Mouse (Mus musculus): ENCODE results near the gene Fgfr2.

Gene Fgfr2

DNA sequence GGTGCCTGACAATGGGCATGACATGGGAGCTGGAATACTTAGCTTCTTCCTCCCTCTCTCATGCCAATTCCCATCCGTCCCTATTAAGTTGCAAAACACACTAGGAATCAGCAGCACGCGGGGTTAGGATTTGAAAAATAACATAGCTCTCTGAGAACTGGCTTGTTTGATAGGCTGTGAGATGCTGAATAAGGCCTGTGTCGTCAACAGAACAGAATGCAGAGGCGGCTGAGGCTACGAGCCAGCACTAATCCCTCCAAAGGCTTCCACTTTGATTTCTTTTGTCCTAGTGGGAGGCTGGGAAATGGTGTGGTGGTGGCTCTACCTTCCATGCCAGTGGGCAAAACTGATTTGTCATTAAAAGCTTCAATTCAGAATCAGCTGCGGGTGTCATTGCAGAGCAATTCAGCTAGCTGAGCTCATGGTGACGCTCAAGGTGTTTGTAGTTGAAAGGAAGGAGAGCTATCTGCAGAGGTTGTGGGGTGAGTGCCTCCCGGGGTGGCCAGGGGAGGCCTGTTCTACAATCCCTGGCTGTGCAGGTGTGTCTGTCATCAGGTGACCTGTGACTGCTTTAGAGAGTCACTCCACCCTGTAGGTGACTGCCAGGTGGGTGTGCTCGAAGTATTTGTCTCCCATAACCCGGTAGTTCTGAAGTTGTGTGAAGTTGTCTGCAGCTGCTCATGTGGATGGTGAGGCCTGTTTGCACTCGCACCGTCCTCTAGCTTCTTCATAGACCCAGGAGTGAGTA, 2532.9 kb downstream of the Fgfr2 start:
- no peak for DNase-seq

DNA sequence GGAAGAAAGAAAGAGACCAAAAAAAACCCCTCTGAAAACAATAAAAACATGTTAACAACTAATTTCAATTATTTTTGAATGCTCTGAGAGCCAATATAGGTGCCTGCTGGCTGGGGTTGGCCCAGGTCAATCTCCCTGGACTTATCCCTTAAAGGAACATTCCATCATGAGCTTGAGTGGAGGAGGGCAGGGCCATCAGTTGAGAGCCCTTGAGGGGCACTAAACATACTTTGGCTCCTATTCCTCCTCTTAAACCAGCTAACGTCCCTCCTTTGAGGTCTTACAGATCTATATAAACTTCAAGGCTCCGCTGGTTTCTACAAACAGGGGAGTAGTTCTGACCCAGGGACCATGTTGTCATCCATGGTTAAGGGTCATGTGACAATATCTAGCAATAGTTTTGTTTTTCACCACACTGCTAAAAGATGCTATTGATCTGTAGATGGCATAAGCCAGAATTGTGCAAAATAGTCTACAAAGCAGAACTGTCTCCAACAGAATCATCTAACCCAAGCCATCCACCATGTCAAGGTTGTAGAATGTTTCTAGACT, 2536.6 kb downstream of the Fgfr2 start:
- no peak for DNase-seq

DNA sequence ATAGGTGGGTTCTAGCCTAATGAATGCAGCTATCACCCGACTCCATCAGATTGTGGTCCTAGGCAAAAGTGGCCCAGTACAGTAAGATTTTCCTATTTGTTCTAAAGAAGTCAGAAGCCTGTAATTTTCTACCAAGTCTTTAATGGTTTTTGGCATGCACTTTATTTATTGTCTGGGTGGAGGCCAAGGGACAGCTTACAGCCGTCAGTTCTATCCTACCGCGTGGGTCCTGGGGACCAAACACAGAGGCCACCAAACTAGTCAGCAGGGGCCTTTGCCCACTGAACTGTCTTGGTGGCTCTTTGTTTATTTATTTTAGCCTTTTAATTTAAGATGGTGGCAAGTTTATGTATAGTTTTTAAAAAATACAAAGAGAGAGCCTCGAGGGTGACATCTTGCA, 2544.5 kb downstream of the Fgfr2 start:
- DNase-seq, result no peak

DNA sequence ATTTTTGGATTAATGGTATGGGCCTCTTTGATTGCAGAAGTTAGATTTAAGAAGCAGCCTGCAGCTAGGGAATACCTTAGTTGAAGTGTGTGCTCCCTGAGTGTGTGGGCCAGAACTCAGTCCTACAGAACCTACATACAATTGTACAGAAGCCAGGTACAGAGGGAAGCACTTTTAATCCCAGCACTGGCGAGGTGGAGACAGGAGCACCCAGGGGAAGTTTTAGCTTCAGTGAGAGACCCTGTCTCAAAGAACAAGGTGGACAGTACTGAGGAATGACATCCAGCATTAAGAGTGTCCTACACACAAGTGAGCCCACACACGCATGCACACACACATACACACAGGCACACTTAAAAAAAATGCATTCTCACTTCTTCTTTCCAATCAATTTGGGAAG, 2545.1 kb downstream of the Fgfr2 start:
- no peak for DNase-seq

DNA sequence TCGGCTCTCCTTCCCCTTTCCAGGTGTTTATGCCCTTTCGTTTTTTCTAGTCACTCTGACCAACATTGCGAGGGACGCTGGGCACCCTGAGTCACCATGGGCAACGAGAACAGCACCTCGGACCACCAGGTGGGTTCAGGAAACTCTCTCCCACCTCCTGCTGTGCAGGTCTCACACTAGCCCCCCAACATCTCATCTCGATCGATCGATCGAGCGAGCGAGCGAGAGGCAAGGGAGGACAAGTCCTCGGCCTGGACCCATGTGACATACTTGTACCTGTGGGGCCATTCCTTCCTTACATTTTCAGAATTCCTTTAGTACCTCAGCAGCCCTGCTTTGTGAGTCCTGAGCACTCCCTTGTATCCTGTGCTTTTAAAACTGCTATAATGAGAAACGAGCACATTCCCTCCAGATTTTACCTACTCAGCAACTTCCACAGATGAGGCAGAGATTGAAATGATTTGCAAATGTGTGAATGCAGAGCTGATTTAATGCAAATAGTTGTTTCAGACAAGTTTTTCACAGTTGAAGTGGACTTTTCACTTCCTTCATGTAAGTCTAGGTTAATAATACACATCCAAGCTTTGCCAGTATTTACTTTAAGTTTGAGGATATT, 2545.7 kb downstream of the Fgfr2 start, which contains the start of gene Tacc2:
Gene Tacc2, plus strand, starts transcription at position 51 of the 616 bp plus-strand sequence.
- DNase-seq, result no peak

DNA sequence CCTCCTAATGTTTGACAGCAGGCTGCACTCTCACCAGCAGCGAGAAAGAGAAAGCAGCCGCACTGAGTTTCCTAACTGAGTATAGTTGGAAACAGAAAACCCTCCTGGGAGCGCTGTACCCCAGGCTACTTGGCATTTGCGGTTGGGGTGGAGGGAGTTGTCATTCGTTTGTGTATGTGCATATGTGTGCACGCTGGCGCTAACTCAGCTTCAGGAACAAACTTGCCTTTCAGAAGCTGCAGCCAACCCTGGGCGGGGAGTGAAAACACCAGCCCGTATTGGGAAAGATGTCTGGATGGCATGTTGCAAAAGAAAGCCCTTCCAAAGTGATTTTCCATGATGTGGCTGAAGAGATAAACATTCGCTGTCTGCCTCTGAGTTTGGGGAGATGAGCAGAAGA, 2546.2 kb downstream of the Fgfr2 start:
- DNase-seq, result no peak

DNA sequence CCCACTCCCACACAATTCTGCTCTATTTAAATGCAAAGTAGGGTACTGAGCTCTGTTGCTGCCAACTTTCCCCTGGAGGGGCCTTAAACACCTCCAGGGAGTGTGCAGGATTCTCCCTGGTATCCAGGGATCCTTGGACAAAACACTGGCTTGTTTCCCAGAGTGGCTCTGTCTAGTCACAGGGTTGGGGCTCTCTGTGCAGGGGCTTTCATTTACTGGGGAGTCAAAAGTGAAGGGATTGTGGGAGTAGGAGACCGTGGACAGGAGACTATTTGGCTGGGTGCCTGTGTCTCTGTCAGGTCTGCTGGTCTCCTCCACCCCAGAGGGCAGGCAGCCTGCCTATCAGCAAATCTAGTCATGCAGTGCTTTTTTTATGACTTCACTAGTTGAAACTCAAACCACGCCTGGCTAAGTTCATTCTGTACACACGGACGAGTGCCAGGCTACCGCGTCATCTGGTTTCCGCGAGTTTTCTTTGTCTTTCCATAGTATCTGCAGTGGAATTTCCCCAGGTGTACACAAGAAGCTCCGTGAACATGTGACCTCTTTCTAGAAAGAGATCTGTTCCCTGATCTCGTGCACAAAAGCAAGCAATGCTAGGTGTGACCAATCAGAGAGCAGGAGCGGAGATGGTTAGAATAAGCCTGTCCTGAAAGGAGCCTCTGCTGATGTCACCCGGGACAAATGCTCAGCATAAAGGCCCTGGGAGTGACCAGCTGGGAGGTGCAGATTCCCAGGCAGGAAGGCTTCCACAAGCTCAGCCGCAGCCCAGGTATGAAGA, 2548.7 kb downstream of the Fgfr2 start:
- peak in 1 of 2 experiments; percentile 27 for DNase-seq

DNA sequence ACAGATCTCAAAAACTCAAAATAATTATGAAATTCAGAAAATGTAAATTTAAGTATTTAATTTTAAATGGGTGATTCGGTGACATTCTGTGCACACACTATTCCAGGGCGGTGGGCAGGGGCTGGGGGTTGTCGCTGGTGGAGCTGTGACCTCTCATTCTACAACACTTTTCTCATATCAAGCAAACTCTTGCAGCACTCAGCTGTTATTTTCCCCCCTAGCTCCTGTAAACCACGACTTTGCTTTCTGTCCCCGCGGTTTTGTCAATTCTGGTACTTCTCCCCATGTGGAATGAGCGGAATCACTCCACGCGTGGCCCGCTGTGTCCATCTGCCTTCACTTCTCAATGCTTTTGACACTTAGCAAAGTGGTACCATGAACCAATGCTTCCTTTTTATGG, 2549.4 kb downstream of the Fgfr2 start:
- no peak for DNase-seq

DNA sequence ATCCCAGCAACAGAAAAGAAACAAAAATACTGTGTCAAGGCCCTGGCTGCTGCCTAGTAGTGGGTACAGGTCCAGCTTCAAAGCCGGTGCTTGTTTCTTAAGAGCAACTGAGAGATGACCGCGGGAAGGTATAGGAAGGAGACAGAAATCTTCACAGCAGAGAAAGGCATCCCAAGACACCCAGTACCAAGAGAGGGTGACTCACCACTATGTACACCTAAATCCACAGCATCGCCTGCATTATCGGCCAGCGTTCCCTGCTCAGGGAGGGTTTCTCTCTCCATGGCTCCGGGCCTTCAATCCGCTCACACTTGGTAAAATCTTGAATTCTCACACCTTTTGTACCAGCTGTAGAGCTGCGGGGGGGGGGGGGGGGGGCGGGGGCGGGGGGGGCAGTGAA, 2550.3 kb downstream of the Fgfr2 start, which contains the start of gene Nsmce4a:
Gene Nsmce4a, minus strand, starts transcription at position 298 of the 400 bp plus-strand sequence.
- DNase-seq, result no peak

DNA sequence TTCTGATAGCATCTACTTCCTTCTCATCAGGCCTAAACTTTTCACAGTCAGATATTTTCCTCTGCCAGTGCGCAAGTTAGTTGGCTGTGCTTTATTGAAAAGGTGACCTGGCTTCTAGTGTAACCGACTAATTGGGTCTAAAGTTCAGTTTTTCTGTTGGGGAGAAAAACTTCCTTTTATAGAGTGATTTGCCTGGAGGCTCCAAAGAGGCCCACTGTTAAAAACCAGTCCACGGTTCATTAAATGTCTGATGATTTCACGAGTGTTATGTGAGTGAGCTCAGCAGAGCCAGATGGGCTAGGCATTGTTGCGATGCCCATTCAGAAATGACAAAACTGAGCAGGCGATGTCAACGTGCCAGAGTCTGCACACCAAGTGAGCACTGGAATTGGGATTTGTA, 2552.7 kb downstream of the Fgfr2 start:
- DNase-seq, result no peak

DNA sequence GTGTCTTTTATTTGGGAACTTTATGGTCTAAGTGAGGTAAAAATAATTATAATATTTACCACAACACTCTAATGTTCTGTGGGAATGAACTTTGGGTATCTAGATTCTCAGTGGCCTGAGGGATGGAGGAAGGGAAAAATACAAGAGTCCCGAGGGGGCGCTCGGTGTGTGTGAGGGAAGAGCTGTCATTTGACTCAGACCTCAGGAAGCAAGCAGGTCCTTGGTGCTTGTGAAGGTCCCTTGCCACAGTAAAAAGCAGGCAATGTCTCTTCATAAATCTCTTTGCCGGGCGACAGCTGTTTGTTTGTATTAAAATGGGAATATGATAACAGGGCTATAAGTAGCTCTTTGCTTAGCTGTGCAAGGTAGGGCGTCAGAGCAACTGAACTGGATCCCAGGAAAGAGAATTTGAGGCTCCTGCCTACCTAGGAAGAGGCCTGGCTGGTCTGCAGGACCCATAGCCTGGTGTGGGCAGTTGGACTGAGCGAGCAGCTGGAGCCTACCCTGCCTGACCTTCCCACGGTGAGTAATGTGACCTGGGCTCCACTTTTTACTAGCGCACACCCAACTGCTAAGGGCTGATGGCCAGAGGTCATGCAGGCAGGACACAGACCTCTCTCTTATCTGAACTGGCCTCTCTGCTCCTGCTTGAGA, 2554.2 kb downstream of the Fgfr2 start:
- no peak for DNase-seq

DNA sequence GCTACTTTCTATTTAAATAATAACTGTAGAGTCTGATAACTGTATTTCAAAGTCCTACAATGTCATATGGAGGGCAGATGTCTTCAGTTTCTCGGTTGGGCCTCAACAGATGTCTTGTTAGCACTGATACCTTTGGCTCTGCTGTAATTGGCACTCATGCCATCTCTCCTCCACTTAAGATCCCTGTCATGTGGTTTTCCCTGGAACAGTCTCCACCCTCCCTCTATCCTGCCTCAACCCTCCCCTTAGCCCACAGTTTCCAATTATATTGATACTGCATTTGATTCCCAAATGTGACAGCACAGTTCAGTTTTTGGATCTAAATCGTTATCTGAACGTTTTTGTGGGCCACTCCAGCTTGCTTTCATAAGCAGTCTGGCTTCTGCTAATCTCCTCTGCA, 2558.6 kb downstream of the Fgfr2 start:
- DNase-seq, result no peak

DNA sequence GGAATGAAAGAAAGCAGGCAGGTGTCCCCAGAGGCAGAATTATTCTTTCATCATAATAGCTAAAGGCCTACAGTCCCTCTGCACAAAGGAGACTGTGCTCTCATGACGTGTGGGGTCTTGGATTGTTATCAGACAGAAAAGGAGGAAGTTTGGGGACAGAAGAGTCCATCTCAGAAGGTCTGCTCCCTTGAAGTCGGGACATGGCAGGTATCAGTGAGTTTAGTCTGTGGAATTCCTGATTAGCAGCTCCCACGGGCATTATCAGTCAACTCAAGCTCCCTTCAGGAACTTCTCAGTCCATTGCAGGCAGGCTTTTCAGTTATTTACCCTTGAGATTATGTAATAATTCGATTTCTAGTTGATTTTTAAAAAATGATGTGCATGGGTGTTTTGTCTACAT, 2559.3 kb downstream of the Fgfr2 start:
- DNase-seq, result no peak

DNA sequence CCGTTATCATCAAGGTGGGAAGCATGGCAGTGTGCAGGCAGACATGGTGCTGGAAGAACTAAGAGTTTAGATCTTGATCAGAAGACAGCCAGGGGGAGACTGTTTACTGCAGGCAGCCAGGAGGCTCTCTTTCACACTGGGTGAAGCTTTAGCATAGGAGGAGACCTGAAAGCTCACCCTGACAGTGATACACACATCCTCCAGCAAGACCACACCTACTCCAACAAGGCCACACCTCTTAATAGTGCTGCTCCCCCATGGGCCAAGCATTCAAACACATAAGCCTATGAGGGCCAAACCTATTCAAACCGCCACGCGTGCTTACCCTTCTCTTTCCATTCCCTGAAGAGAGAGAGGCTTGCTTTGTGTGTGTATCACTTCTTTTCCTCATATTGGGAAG, 2559.9 kb downstream of the Fgfr2 start:
- DNase-seq, result no peak

DNA sequence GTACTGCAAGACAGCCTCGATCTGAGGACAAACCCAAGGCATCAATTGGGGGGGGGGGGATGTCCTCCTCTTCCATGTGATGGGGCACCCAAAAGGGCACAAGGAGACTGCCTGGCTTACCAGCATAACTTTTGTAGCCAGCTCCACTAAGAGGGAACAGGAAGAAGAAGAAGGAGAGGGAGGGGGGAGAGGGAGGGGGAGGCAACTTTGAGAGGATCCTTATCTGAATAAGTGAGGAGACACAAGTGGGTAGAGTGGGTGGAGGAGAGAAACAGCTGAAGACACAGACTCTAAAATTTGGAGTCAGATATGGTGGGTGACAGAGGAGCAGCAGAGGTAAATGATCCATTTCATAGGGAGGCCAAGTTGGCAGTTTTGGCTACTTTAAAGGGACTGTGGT, 2562.2 kb downstream of the Fgfr2 start:
- DNase-seq, result no peak

DNA sequence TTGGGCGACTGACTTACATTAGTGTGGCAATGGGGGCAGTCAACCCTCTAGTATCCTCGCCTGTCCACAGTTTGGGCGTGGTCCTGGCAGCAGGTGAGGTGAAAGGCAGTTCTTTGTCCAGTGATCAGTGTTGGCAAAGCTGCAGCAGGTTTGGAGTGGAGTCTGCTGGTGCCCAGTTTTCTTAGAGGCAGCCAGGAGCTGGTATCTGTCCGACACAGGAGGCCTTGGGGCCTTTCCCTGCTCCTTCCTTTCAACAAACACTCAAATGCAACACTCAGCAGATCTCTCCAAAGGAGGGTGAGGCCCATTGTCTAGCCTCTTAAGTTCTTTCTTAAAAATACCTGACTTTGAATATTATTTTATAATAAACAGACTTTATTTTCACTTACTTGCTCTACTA, 2564.6 kb downstream of the Fgfr2 start:
- no peak for DNase-seq

DNA sequence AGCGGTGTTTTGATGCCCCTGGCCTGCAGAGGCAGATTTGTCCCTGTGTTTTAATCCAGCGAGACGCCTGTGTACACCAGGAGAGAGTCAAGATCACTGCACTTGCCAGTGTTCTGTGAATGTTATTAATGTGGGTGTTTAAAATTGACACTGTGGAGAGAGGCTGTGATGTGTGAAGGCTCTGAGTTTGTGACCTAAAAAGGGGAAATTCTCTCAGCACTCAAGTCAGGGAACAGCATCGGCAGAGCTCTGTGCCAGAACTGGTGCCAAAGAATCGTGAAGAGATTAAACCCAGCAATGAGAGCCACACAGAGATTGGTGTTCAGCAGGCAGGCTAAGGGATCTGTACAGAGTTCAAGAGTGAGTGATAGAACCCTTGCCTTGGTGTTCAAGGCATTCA, 2567.6 kb downstream of the Fgfr2 start:
- DNase-seq, result no peak

DNA sequence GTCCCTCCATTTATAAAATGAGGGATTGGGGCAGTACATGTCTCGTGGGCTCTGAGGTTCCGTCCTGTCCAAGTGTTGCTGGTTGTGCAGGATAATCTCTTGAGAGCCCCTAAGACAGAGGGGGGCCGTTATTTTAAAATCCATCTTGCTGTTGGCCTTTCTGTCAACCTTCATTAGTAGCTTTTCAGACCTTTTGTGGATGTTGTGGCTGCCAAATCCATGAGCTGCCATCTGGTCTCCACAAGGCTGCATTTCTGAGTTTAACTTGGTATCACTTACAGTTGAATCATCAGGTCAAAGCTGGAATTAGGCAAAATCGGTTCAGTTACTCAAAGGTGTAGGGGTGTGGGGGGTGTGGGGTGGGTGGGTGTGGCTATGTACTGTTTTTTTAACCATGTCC, 2569.8 kb downstream of the Fgfr2 start:
- peak in 1 of 2 experiments; percentile 48 for DNase-seq

DNA sequence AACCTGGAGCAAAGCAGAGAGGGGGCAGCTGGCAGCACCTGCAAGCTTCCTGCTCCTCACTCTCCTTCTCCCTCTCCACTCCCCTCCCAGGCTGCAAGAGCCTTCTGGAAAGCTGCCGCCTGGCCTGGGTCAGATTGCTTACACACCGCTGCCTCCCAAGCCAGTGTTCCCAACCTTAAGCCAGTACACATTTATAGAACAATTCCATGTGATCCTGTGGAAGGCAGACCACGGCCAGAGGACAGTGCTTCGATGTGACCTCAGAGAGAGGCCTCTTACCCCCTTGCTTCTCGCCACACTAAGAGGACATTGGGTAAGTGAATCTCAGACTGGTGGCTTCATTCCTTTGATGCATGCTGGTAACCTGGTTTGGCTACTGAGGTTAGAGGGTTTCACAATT, 2570.4 kb downstream of the Fgfr2 start:
- DNase-seq, result peak; percentile 72 to 85

DNA sequence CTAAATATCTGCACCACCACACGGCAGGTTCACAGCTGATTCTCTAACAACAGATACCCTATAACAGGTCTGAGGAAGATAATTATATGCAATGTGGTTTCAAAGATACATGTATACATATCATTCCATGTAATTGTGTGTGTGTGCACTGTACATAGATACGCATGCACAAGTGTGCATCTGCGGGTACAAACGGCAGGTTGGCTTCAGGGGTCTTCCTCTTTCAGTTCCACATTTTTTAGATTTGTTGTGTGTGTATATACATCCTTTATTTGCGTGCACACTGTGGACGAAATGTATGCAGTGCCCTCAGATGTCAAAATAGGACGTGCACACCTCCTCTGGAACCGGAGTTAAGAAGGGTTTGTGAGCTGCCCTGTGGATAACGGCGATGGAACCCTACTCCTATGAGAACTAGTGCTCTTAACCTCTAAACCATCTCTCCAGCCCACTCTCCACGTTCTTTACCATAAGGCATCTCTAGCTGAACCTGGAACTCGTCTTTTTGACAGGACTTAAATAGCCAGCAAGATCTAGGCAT, 2575.4 kb downstream of the Fgfr2 start:
- DNase-seq, result no peak

DNA sequence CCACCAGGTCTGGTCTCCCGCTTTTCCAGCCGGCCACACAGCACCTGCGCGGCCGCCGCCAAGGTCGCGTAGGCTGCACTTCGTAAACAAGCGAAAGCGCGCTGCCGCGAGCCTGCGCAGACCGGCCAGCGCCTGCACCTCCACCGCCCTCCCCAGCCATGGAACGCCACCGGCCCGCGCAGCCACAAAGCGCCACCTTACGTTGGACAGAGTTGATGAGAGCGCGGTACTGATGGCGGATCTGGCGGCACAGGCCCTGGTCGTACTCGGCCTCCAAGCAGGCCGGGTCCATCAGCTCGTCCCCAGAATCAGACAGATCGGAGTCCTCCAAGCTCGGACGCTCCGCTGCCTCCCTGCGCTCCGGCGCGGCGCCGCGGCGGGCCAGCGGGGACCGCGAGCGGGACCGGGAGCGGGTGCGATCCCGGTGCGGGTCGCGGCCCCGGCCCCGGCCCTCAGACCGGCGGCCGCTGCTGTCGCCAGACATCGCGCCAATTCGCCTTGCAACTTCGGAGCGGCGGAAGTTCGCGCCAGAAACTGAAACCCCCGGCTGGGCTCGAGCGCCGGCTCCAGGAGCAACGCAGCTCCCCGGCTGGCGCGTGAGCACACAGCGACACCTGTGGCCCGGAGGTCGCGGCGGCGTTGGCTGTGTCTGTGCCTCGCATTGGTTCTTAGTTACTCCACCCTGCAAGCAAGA, 2576.2 kb downstream of the Fgfr2 start:
- peak; percentile 96 for DNase-seq

DNA sequence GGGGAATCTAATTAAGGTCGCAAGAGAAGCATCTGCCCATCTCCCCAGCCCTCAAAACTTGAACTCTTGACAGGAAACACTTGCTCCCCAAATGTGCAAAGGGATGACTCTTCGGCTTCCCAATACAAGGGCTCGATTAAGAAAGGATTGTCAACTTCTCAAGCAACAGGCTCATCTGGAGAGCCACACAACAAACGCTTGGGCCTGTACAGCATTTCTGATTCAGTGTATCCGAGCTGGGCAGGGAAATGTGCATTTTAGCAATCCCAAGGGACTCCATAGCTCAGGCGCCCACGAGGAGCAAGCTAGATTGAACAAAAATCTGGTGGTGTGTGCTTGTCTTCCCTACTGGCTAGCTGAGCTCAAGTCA, 2576.7 kb downstream of the Fgfr2 start:
- DNase-seq, result no peak
